Mouse (Mus musculus): ENCODE results near the gene D930007J09Rik.

- TF ChIP-seq NRF1 (IDR thresholded peaks at IDR 0.05; ENCODE audit: insufficient read depth, low read depth, low read length, poor library complexity, severe bottlenecking) (no peak), POLR2AphosphoS5 (IDR thresholded peaks at IDR 0.05; ENCODE audit: borderline replicate concordance, low read depth, low read length) (no peak), GATA1 (IDR thresholded peaks at IDR 0.05; ENCODE audit: low read depth, low read length) (no peak), RAD21 (IDR thresholded peaks at IDR 0.05; ENCODE audit: low read depth, low read length) (no peak), TCF12 (IDR thresholded peaks at IDR 0.05; ENCODE audit: low read depth, low read length) (no peak), BHLHE40 (IDR thresholded peaks at IDR 0.05; ENCODE audit: borderline replicate concordance, low read depth, low read length) (no peak), MXI1 (IDR thresholded peaks at IDR 0.05; ENCODE audit: low read depth, low read length) (no peak), CTCF (IDR thresholded peaks at IDR 0.05 in 2 of 3, conservative IDR thresholded peaks at IDR 0.05 in 1 of 3; ENCODE audit: control insufficient read depth in 1 of 3, insufficient read depth in 1 of 3, low read depth in 2 of 3, low read length in 3 of 3, poor library complexity in 1 of 3, severe bottlenecking in 1 of 3) (no peak), ZMIZ1 (IDR thresholded peaks at IDR 0.05; ENCODE audit: low read depth, low read length) (no peak), EP300 (IDR thresholded peaks at IDR 0.05; ENCODE audit: low read depth in 1 of 2, low read length in 2 of 2) (no peak), NELFE (IDR thresholded peaks at IDR 0.05; ENCODE audit: low read depth, low read length) (no peak)
Observed at GRCm38 (mm10) chr13:32824377-32825330, 22.0 kb upstream of the D930007J09Rik start.
